Mouse (Mus musculus) lung, adult 18-20 months (tissue): ENCODE measurements around the gene Tor1aip2.
A peak's percentile ranks its signal among the peaks of the same experiment; 100 is the strongest.

Source experiments
- DNase-seq, 2 experiments: peaks; one replicate each; pipeline ENCODE4 v3.0.0; 2022; ENCODE audit warnings: mixed read lengths in 2 of 2

Gene Tor1aip2

GRCm38 (mm10) chr1:156035269-156035929 is at the start of gene Tor1aip2:
Gene Tor1aip2 (plus strand): TSS chr1:156035403.
- DNase-seq, result peak in 1 of 2 experiments; percentile 80

- no peak for DNase-seq
These were observed 47.6 kb upstream of the Tor1aip2 start for GRCm38 (mm10) chr1:155987625-155988024.

- no peak for DNase-seq
These were observed 45.8 kb upstream of the Tor1aip2 start for GRCm38 (mm10) chr1:155989387-155989786.

GRCm38 (mm10) chr1:155990391-155990790 is 44.8 kb upstream of the Tor1aip2 start:
- DNase-seq, result no peak

- DNase-seq, result no peak
These were observed 40.7 kb upstream of the Tor1aip2 start for GRCm38 (mm10) chr1:155994524-155994923.

- no peak for DNase-seq
These were observed 39.6 kb upstream of the Tor1aip2 start for GRCm38 (mm10) chr1:155995612-155996011.

- no peak for DNase-seq
These were observed 32.8 kb upstream of the Tor1aip2 start for GRCm38 (mm10) chr1:156002366-156002765.

GRCm38 (mm10) chr1:156003201-156003935 is 31.8 kb upstream of the Tor1aip2 start:
- peak; percentile 62 to 73 for DNase-seq

GRCm38 (mm10) chr1:156005906-156006305 is 29.3 kb upstream of the Tor1aip2 start:
- no peak for DNase-seq

- DNase-seq, result no peak
These were observed 26.2 kb upstream of the Tor1aip2 start for GRCm38 (mm10) chr1:156009003-156009402.

- DNase-seq, result no peak
These were observed 15.4 kb upstream of the Tor1aip2 start for GRCm38 (mm10) chr1:156019800-156020199.

GRCm38 (mm10) chr1:156020402-156020801 is 14.8 kb upstream of the Tor1aip2 start:
- no peak for DNase-seq

GRCm38 (mm10) chr1:156024831-156025503 is 10.2 kb upstream of the Tor1aip2 start:
- no peak for DNase-seq

- no peak for DNase-seq
These were observed 7.4 kb upstream of the Tor1aip2 start for GRCm38 (mm10) chr1:156027849-156028248.

- DNase-seq, result no peak
These were observed 6.7 kb upstream of the Tor1aip2 start for GRCm38 (mm10) chr1:156028340-156028975.

- DNase-seq, result no peak
These were observed 1.3 kb upstream of the Tor1aip2 start for GRCm38 (mm10) chr1:156033921-156034320.

- no peak for DNase-seq
These were observed 542 bp upstream of the Tor1aip2 start for GRCm38 (mm10) chr1:156034661-156035060.

- DNase-seq, result peak; percentile 98 to 99
These were observed 931 bp downstream of the Tor1aip2 start, which contains the start of gene Tor1aip1 for GRCm38 (mm10) chr1:156035930-156036737. Gene Tor1aip1 (minus strand): TSS chr1:156036480.

GRCm38 (mm10) chr1:156037144-156037583 is 2.0 kb downstream of the Tor1aip2 start:
- DNase-seq, result peak; percentile 32 to 58

GRCm38 (mm10) chr1:156039989-156040388 is 4.8 kb downstream of the Tor1aip2 start:
- peak in 1 of 2 experiments; percentile 8 for DNase-seq

GRCm38 (mm10) chr1:156040731-156041401 is 5.7 kb downstream of the Tor1aip2 start:
- DNase-seq, result peak; percentile 95 to 96
